Mouse (Mus musculus) embryonic facial prominence, embryonic 11.5 days (tissue): ENCODE results near the gene Gm13290. TPM values are rescaled to one million over a fixed set of nuclear protein-coding genes. Genes with fewer than 3 reads are reported as not detected.
A peak's percentile ranks its signal among the peaks of the same experiment; 100 is the strongest.
"Not testable (repeated sequence)": the region's sequence is repeated elsewhere in the genome, so short reads cannot be mapped to it uniquely, and the experiment has no call there.

Experiments used
- ATAC-seq: fragments of 200-750 bp; cut with Nextera tagmentation; replicated peaks from 2 replicates; pipeline ENCODE4 v1.8.0; 2017; ENCODE audit warnings: low read depth; ENCODE audit not compliant: insufficient number of reproducible peaks, low FRiP score, low TSS enrichment
- DNase-seq: peaks from one replicate; pipeline ENCODE4 v3.0.0-alpha.2; 2015; ENCODE audit warnings: low spot score
- H3K27ac ChIP-seq: fragments of 300-500 bp; sonication (generic); replicated peaks from 2 replicates; pipeline ENCODE4 v1.5.1; 2014; ENCODE audit warnings: mild to moderate bottlenecking, low read depth, low read length, control low read depth
- H3K27me3 ChIP-seq: fragments of 300-500 bp; sonication (generic); 2 replicates; pipeline ENCODE4 v1.6.1; 2014; ENCODE audit warnings: mild to moderate bottlenecking, low read length, moderate library complexity, mixed read lengths; ENCODE audit not compliant: control insufficient read depth, insufficient read depth
- H3K36me3 ChIP-seq: fragments of 300-500 bp; sonication (generic); replicated peaks from 2 replicates; pipeline ENCODE4 v1.6.1; 2014; ENCODE audit warnings: low read depth, mild to moderate bottlenecking, low read length, moderate library complexity, mixed read lengths; ENCODE audit not compliant: control insufficient read depth, insufficient read depth
- H3K4me1 ChIP-seq: fragments of 300-500 bp; sonication (generic); 2 replicates; pipeline ENCODE4 v1.6.1; 2014; ENCODE audit warnings: low read length, mixed read lengths; ENCODE audit not compliant: control insufficient read depth, insufficient read depth
- H3K4me2 ChIP-seq: fragments of 300-500 bp; sonication (generic); 2 replicates; pipeline ENCODE4 v1.6.1; 2014; ENCODE audit warnings: low read depth, mild to moderate bottlenecking, control low read depth, low read length, moderate library complexity
- H3K4me3 ChIP-seq: fragments of 300-500 bp; sonication (generic); 2 replicates; pipeline ENCODE4 v1.5.1; 2014; ENCODE audit warnings: low read depth, low read length, control low read depth
- H3K9ac ChIP-seq: fragments of 300-500 bp; sonication (generic); replicated peaks from 2 replicates; pipeline ENCODE4 v1.6.1; 2014; ENCODE audit warnings: mild to moderate bottlenecking, control low read depth, low read length
- H3K9me3 ChIP-seq: fragments of 300-500 bp; sonication (generic); replicated peaks from 2 replicates; pipeline ENCODE4 v1.6.1; 2016; ENCODE audit warnings: mild to moderate bottlenecking, low read length, inconsistent platforms, mixed read lengths; ENCODE audit not compliant: control insufficient read depth
- WGBS: fragments of 180-500 bp; shearing (Covaris S2); extraction: QIAGEN DNeasy Blood & Tissue Kit; methylation state at CpG from one replicate; pipeline ENCODE4 v1.1.7; 2014; 5-methylcytosine and 5-hydroxymethylcytosine counted together
- polyA plus RNA-seq: library from polyadenylated mRNA; unstranded; fragments of >200 nt; fragmentation: Nextera tagmentation; extraction: Ambion mirVana; gene quantifications from 2 replicates; pipeline ENCODE4 v1.2.1, GENCODE M21; 2014

Gm13290 gene
- 0.22 TPM in 1 of 2 replicates, not detected in the other for polyA plus RNA-seq

DNA sequence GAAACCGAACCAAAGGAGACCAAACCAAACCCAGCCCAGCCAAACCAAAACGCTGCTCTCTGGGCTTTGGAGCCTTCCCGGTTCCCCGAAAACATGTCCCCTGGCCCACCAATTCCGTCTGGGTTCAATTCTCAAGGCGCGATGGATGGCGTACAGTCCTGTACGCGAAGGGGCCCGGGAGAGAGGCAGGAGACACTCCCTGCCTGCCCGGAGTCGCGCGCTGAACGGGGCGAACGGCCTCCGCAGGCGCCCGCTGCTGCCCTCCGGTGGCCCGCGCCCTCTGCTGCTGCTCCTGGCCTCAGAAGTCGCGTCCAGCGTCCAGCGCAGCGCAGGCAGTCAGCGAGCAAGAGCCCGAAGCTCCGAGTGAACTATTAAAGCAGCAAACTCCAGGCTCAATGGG lies at the start of gene Gm13290:
TSS of gene Gm13290 (plus strand) at position 301 of the 400 bp plus-strand sequence.
- not testable (repeated sequence) for H3K4me2 ChIP-seq, H3K36me3 ChIP-seq, DNase-seq, H3K9me3 ChIP-seq, ATAC-seq, H3K27ac ChIP-seq, H3K27me3 ChIP-seq, H3K4me1 ChIP-seq, H3K9ac ChIP-seq, H3K4me3 ChIP-seq
- no CpG with 5 or more reads among the region's 32 CpGs for WGBS

DNA sequence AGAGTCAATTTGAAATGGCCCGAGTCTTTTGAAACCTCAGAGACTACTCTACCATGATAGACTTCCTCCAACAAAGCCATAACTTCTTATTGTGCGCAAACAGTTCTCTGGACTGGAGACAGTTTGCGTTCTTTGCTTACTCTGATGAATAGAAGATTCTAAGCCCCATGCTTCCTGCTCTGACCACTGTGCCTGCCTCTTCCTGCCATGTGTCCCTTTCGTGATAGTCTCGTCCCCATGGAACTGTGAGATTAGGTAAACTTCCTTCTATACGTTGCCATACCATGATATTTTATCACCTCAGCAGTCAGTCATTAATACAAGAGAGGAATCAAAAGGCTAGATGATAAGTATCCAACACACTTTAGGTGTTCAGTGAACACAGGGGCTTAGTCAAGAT lies 46.9 kb upstream of the Gm13290 start:
- no peak for DNase-seq
- Histone ChIP-seq H3K27ac (no peak overlapping the region), H3K4me1 (no peaks in the 10 kb centered on the region), H3K4me2 (no peak overlapping the region), H3K36me3 (no peaks in the 10 kb centered on the region), H3K4me3 (no peak overlapping the region), H3K9me3 (no peaks in the 10 kb centered on the region), H3K27me3 (no peaks in the 10 kb centered on the region), H3K9ac (no peak overlapping the region)
- no peak for ATAC-seq
- 84% methylated on average over 6 of the region's 6 CpGs for WGBS

DNA sequence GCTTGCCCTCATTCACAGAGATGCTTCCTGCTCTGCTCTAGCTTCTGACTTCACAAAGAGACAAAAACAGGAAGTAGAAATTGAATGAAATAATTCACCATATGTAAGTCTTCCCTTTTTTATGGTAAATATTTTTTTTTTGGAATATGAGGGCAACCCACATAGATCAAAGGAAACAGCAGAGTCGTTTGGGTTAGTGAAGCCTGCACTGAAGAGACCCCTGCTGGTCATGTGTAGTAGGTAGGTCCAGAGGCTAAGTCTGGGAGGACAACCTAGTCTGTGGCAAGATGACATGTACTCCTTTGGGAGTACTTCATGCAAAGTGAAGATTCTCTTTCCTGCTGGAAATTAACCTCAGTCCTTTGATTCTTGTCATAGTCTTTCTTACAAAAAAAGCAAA lies 46.3 kb upstream of the Gm13290 start:
- peak; percentile 59 for DNase-seq
- H3K4me1 ChIP-seq, result no peaks in the 10 kb centered on the region
- ATAC-seq, result no peak

DNA sequence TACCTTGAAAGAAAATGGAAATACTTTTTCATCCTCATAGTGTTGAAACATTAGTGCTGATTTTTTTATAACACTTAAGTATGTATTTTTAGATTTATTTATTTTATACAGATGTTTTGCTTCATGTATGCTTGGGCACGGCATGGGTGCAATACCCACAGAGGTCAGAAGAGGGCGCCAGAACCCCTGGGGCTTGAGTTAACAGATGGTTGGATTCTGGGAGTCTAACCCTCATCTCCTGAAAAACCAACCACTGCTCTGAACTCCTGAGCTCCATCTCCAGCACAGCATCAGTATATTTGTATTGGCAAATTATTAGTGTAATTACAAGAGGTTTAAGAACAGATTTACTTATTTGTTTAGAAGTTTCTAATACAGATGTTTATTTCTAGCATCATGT lies 35.2 kb upstream of the Gm13290 start:
- Histone ChIP-seq H3K9me3 (no peaks in the 10 kb centered on the region), H3K4me2 (no peak overlapping the region), H3K27me3 (no peaks in the 10 kb centered on the region), H3K27ac (no peak overlapping the region), H3K4me3 (no peak overlapping the region), H3K4me1 (no peaks in the 10 kb centered on the region), H3K9ac (no peak overlapping the region), H3K36me3 (no peaks in the 10 kb centered on the region)
- DNase-seq, result peak; percentile 82
- WGBS, result 4% methylated on average over 2 of the region's 2 CpGs
- ATAC-seq, result no peak

More for the DNA sequence above, 46.3 kb upstream of the Gm13290 start:
- H3K27ac ChIP-seq, result no peak overlapping the region
- H3K4me3 ChIP-seq, result no peak overlapping the region
- H3K9me3 ChIP-seq, result no peaks in the 10 kb centered on the region
- 3% methylated on average over 1 of the region's 1 CpGs for WGBS
- no peaks in the 10 kb centered on the region for H3K27me3 ChIP-seq
- H3K4me2 ChIP-seq, result no peak overlapping the region
- H3K36me3 ChIP-seq, result no peaks in the 10 kb centered on the region
- no peak overlapping the region for H3K9ac ChIP-seq

DNA sequence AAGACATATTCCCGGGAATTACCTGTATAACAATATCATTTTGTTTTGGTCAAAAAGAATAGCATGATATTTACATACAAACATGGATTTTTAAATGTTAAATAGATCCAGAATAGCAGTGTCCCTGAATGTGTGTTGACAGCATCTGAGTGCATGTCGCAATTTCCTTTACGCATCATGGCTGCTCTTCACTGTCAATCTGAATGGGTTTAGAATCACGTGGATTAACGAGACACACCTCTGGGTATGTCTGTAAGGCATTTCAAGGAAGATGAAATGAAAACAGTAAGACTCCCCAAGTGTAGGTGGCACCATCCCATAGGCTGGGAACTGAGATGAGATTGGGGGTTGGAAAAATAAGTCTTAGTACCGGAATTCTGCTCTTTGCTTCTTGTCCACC lies 34.6 kb upstream of the Gm13290 start:
- Histone ChIP-seq H3K27me3 (no peaks in the 10 kb centered on the region), H3K27ac (no peak overlapping the region), H3K4me2 (no peak overlapping the region), H3K9me3 (no peaks in the 10 kb centered on the region), H3K9ac (no peak overlapping the region), H3K4me3 (no peak overlapping the region), H3K4me1 (no peaks in the 10 kb centered on the region), H3K36me3 (no peaks in the 10 kb centered on the region)
- ATAC-seq, result no peak
- WGBS, result 88% methylated on average over 6 of the region's 6 CpGs
- DNase-seq, result no peak

DNA sequence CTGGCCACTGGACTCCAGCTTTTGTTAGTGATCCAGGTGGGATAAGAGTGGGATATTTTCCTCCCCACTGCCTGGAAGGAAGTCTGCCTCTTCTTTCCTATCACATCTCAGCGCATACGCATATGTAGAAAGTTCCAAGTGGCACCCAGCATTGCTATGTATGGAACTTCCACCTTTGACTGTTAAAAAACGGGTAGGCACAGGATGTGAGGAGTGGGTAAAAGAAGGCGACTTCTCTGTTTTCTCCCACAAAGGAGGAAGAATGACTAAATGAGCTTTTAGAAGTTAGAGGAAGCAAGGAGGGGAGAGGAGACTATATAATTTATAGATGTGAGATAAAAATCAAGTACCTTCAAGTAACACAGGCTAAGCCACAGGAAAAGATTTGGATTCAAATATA lies 32.2 kb upstream of the Gm13290 start:
- H3K9ac ChIP-seq, result no peak overlapping the region
- ATAC-seq, result no peak
- H3K4me3 ChIP-seq, result no peak overlapping the region
- WGBS, result 93% methylated on average over 4 of the region's 4 CpGs
- no peaks in the 10 kb centered on the region for H3K36me3 ChIP-seq
- no peak overlapping the region for H3K4me2 ChIP-seq
- no peak for DNase-seq
- no peaks in the 10 kb centered on the region for H3K4me1 ChIP-seq
- no peaks in the 10 kb centered on the region for H3K27me3 ChIP-seq
- no peak overlapping the region for H3K27ac ChIP-seq
- no peaks in the 10 kb centered on the region for H3K9me3 ChIP-seq

DNA sequence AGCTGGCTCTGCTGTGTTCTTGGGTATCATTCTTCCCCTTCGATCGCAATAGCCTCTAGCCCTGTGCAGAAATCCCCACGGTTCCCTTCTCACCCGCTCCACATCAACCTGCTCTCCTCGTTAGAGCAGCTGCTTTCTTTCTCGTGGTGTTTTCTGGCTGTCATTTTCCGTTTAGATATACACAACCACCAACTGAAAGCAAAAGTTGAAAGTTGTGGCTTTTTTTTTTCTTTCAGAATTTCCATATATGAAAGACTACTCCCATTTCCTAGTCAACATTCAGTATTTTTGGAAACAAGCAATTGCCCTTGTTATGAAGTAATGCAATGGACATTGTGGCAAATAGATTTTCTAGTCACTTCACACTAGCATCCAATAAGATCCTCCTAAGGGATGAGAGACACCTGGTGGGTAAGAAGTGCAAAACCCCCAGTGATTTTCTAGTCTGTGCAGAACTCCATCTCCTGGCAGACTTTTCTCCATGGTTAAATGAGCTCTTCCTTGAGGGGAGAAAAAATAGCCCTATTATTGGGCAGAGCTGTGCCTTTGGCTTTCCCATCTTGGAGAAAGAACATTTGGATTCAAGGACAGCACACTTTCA lies 30.8 kb upstream of the Gm13290 start:
- Histone ChIP-seq H3K9ac (no peak overlapping the region), H3K36me3 (no peaks in the 10 kb centered on the region), H3K27me3 (no peaks in the 10 kb centered on the region), H3K4me2 (no peak overlapping the region), H3K4me1 (no peaks in the 10 kb centered on the region), H3K27ac (no peak overlapping the region), H3K4me3 (no peak overlapping the region), H3K9me3 (no peaks in the 10 kb centered on the region)
- 78% methylated on average over 7 of the region's 7 CpGs for WGBS
- DNase-seq (no peak), ATAC-seq (no peak)

DNA sequence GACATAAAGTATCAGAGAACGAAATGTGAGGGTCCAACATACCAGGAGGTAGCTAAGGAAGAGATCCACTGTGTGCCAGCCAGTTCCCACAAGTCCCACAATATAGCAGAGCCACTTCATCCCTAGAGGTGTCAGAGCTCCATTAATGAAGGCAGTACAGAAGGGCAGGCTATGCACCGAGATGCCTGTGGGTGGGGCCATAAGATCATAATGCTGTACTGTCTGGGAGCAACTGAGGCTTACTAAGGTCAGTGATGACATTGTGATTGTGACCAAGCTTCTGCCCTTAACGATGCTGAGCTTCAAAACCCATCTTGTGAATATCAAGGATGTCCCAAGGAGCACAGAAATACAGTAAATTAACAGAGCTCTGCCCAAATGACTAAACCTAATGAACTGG lies 29.4 kb upstream of the Gm13290 start:
- DNase-seq, result no peak
- no peak for ATAC-seq
- Histone ChIP-seq H3K4me1 (no peaks in the 10 kb centered on the region), H3K27me3 (no peaks in the 10 kb centered on the region), H3K4me2 (no peak overlapping the region), H3K36me3 (no peaks in the 10 kb centered on the region), H3K27ac (no peak overlapping the region), H3K4me3 (no peak overlapping the region), H3K9me3 (no peaks in the 10 kb centered on the region), H3K9ac (no peak overlapping the region)
- 76% methylated on average over 3 of the region's 3 CpGs for WGBS
